Mouse (Mus musculus) layer of hippocampus, adult 9-11 months (tissue): Measurements from ENCODE around the gene Pelp1.
A peak's percentile ranks its signal among the peaks of the same experiment; 100 is the strongest.
"Not testable (repeated sequence)": the region's sequence is repeated elsewhere in the genome, so short reads cannot be mapped to it uniquely, and the experiment has no call there.

Experiments
- DNase-seq: peaks from one replicate; pipeline ENCODE4 v3.0.0; 2022

Pelp1 gene

DNA sequence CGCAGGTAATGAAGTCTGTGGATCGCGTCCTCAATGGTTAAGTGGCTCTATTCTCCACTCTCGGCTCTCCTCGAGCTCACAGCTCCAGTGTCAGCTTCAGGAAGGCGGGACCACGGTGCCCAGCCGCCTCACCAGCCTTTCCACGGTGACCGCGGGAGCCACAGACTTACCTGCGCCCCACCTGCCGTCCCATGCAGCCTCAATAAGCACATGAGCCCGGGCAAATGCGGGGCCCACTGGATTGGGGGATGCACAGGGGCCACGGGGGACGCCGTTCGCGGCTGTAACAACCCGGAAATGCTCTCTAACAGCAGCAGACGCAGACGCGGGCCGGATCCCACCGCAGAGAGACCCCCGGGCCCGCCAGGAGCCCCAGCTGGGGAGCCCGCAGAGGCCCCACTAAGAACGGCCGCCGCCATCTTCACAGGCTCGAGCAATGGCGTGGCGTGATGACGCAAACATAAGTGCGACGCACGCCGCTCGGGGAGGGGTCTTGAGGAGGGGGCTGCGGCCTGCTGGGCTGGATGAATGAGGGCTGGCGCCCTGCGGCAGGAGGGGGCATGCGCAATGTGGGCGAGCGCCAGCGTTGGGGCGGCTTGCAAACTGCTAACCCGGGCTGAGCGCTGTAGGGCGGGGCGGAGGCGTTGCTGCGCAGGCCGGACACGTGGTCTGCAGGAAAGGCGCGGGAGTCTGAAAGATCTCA lies at the start of gene Pelp1:
Pelp1 (minus strand) TSS at position 438 of the 703 bp plus-strand sequence.
- peak; percentile 90 for DNase-seq

DNA sequence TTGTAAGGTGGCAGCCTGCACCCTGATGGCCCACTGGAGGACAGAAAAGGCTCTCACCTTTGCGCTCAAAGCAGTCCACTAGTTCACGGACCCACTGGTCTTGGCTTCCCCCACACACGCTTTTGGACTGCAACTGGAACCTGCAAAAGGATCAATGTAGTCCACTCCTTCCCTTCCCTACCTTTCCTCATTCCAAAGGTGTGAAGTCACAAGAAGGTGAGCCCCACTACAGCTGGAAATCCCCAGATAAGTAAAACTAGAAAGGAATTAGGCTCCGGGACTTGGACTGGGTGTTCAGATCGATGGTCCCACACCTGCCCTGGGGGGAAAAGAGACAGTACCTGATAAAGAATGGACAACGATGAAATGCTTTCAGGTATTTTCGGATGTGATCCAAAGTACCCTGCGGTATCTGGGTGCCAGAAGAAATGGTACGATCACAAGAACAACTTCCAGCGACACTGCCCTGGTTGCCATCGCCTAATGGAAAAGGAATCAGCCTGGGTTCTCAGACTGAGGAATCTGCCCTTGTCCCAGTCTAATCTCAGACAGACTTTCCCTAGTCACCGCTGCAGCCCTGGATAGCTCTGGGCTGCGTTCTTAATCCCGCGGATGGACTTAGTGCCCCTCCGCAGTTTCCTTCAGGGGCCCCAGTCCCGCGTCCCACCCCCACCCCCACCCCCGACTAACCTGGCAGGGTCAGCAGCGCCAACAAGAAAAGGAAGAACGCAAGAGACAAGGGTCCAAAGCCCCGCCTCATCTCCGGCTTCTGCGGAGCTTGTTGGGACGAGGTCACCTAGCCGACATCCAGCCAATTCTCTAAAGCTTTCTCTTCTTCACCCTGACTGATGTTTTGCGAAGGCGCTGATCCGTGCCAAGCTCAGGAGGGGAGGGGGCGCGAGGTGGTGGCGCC lies 49.1 kb upstream of the Pelp1 start, which contains the start of gene Zmynd15:
Zmynd15 (plus strand) TSS at position 746 of the 913 bp plus-strand sequence.
- DNase-seq, result no peak

DNA sequence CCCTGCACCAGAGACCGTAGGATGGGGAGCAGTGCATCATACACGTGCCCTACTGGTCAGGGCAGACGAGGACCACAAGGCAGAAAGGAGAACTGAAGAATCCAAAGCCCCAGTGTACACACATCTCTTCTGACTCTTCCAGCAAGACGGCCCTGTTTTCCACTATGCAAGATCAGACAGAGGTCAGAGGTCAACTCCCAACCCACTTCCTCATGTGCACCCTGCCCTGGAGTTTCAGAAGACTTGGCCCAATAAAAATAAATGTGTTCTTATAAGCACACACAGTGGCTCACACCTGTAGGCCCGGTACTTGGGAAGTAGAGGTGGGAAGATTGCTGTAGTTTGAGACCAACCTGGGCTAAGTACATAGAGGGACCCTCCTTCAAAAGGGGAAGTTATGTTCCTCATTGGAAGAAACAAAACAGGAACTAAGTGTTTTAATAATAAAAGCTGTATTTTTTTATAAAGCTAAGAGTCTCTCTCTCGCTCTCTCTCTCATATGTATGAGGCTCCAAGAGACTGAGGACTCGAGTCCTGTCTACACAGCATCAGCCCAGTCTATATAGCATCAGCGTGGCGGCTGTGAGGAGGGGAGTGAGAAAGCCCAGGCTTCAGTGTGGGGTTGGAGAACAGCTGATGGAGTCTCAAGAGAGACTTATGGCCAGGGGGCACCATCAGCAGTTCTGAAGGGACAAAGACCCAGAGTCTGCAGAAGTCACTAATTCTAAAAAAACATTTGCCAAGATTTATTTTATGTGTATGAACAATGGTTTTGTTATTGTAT lies 43.6 kb upstream of the Pelp1 start:
- no peak for DNase-seq

DNA sequence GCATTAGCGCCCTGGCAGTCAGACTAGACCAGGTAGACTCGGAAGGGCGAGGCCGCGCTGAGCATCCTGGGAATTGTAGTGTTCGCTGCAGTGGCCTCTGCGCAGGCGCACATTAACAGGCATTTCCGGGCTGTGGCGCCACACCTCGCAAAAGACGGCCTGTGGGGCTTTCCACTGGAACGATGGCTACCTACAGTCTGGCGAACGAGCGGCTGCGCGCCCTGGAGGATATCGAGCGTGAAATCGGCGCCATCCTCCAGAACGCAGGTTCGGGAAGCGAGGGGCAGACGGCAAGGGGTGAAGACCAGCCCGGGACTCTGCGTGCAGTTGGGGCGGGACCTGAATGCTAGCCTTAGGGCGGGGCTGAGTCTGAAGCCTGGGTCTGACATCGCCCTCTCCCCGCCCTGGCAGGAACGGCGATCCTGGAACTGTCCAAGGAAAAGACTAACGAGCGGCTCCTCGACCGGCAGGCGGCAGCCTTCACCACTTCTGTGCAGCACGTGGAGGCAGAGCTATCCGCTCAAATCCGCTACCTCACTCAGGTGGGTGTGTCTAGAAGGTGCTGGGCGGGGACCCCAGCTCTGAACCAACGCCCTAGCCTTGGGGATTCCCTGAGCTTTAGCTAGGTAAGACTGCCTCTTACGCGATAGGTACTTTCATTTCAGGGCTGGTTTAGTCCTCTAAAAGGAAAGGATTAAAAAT lies 42.1 kb upstream of the Pelp1 start, which contains the start of gene Med11:
Med11 (plus strand) TSS at position 123 of the 702 bp plus-strand sequence.
- DNase-seq, result peak; percentile 95

DNA sequence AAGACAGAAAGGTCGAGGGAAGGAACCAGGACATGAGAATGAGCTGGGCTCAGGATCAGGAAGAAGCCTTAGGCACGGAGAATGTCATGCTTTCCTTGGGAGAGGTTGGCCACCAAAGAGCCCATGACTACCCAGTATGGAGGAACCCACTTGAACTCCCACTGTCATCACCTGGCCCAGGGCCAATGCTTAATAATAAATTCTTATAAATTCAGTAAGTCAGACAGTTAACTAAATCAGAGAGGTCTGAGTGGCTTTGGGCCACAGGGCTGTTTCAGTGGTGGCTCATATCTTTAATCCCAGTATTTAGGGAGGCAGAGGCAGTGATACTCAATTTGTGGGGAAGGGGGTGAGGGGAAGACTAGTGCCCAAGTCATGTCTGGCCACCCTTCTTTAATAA lies 41.1 kb upstream of the Pelp1 start:
- no peak for DNase-seq

- DNase-seq, result no peak
Measured at GRCm38 (mm10) chr11:70447373-70447772, 37.5 kb upstream of the Pelp1 start.

- peak; percentile 44 for DNase-seq
Measured at GRCm38 (mm10) chr11:70446756-70447155, 36.9 kb upstream of the Pelp1 start.

DNA sequence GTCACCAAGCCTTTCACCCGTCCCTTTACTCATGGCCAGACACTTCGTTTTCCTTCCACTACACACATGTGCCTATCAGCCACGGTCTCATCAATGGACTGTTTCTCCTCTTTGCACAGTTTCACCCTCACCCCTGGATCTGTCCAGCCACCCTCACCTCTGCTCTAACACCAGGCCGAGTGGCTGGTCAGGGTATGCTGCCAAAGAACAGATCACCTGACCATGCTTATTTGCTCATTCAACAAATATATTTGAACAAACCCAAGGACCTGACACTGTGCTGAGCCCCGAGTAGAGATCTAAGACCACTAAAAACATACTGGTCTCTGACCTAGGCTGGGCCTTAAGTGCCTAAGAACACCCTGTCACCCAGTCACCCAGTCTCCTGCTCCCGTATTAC lies 34.8 kb upstream of the Pelp1 start:
- no peak for DNase-seq

DNA sequence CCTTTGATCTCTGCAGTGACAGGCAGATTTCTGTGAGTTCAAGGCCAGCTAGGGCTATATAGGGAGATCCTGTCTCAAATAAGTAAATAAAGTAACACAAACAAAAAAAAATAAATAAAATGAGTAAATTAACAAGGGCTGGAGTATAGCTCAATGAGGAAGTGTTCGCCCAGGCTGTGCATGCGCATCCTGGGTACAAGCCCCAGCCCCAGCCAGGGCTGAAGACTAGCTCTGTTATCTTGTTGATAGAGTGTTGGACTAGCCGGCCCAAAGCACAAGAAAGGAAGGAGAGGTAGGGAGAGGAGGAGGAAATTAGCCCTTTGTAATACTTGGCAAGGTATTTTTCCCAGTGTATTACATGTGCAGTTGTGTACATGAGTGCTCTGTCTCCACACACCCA lies 34.1 kb upstream of the Pelp1 start:
- DNase-seq, result no peak

- no peak for DNase-seq
Measured at GRCm38 (mm10) chr11:70441882-70442281, 32.1 kb upstream of the Pelp1 start.

GRCm38 (mm10) chr11:70440637-70441036 lies 30.8 kb upstream of the Pelp1 start:
- DNase-seq, result no peak

DNA sequence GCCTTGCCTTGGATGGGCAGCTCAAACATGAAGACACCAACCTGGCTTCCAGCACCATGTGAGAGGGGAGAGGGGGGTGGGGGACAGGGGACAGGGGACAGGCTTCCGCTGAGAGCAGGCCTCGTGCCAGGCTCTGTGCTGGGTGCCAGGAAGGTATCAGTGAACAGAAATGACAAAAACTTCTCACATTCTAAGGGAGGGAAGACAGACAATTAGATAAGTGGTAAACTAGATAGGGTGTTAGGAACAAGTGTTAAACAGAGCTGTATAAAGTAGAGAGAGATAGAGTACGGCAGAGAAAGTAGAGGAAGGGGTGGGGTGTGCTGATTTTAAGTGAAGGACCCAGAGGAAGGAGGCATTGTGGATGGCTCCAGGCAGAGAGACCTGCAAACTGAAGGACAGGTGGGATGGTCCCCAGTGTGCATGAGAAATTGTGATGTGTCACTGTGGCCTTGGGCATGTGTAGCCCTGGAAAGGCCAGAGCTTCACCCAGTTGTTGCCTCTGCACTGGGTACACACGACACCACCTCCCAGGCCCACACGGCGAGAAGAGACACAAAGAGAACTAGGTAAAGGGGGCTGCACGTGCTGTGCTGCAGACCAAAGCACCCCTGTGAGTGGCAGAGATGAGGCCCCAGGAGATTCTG lies 29.0 kb upstream of the Pelp1 start:
- DNase-seq, result no peak

DNA sequence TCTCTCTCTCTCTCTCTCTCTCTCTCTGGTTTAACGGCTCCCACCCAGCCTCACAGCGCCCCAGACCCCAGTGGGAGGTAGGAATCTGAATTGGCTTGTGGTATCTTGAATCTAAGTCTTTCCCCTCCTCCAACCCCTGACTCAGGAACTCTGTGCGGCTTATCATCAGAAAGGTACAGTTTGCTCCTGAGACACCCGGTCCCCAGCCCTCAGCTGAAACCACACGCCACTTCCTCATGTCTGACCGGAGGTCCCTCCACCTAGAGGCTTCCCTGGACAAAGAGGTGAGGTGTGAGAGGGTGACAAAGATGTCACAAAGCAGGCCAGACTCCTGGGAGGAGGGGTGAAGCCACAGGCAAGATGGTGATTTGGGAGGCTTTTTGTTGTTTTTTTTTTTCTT lies 27.6 kb upstream of the Pelp1 start:
- DNase-seq, result no peak

DNA sequence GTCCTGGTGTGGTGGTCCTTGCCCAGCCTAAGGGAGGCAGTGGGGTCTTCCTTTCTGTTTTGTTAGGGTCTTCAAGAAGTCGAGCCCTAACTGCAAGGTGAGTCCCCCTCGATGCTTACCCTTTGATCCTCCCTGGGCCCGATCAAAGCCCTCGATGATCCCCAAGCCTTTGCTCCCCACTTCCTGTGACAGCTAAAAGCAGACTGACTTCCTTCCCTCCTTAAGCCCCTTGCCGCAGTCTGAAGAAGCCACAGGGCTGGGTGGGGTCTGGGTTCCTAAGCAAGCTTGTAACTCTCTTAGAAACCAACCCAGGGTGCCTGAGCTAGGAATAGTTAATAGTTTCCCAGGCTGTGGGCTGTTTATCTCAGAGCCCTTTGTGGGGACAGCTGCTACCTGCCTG lies 25.6 kb upstream of the Pelp1 start:
- DNase-seq, result no peak

DNA sequence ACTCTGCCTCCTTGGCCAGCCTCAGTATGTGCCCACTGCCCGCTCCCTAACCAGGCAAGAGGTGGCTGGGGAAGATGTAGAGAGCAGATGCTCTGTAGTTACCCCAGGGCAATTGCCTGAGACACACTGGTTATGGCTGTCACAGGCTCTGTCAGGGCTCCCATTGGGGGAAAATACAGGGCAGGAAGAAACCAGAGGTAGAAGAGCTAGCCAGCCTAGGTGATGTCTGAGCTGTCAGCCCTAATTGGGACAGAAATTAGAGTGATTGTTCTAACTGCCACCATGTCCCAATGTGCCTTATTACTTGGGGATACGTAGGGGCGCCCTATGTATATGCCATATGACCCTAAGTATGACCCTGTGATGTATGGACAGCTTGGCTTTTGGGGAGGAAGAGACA lies 24.1 kb upstream of the Pelp1 start:
- no peak for DNase-seq

DNA sequence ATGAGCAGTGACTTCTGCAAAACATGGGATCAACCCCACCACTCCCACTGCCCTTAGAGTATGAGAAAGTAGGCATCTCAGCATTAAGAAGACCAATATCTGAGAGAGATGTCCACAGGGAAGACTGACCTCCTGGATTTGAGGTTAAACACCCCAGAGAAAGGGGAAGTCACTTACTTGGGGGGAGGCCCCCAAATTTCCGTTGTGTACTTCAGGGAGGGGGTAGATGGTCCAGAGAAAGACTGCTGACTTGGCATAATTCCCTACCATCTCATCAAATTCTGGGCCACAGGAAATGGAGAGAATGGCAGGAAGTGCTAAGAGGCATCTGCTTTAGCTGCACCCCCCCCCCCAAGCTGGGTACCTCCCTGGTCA lies 23.7 kb upstream of the Pelp1 start:
- DNase-seq, result no peak

- peak; percentile 69 for DNase-seq
Measured at GRCm38 (mm10) chr11:70432895-70433568, 23.2 kb upstream of the Pelp1 start.

GRCm38 (mm10) chr11:70432048-70432894 lies 22.4 kb upstream of the Pelp1 start, which contains the start of gene Arrb2:
Gene Arrb2 (plus strand): TSS chr11:70432635.
- peak; percentile 99 for DNase-seq

DNA sequence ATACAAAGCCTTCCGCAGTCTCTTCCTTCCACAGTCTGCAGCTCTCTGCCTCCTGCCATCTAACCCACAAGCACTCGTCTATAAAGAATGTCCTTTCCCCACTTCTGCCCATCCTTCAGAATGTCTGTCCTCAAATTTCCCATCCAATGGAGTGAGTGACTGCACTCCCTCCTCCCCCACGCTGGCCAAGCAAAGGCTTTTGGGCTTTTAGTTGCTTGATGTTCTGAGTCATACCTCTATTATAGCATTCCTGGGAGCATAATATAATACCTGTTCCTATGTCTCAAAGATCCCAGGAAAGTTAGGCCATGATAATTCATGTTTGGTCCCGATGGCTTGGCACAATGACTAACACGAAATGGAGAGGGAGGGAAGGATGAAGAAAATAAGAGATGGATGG lies 21.7 kb upstream of the Pelp1 start:
- no peak for DNase-seq

GRCm38 (mm10) chr11:70426598-70426997 lies 16.8 kb upstream of the Pelp1 start:
- not testable (repeated sequence) for DNase-seq
